Mouse (Mus musculus) forebrain, embryonic 14.5 days (tissue): Measurements from ENCODE around the gene Eif5b. TPM values are rescaled to one million over a fixed set of nuclear protein-coding genes. Genes with fewer than 3 reads are reported as not detected.
"Not testable (repeated sequence)": the region's sequence is repeated elsewhere in the genome, so short reads cannot be mapped to it uniquely, and the experiment has no call there.

Experiments used
- ATAC-seq: fragments of 200-750 bp; cut with Nextera tagmentation; 2 replicates; pipeline ENCODE4 v1.8.0; 2017; ENCODE audit warnings: mild to moderate bottlenecking, moderate library complexity
- DNase-seq: peaks from one replicate; pipeline ENCODE4 v3.0.0-alpha.2; 2015; ENCODE audit warnings: low spot score
- H3K27ac ChIP-seq: fragments of 300-500 bp; sonication (generic); 2 replicates; pipeline ENCODE4 v1.5.1; 2014; ENCODE audit warnings: low read depth, mild to moderate bottlenecking, control low read depth, low read length, moderate library complexity
- H3K27me3 ChIP-seq: fragments of 300-500 bp; sonication (generic); replicated peaks from 2 replicates; pipeline ENCODE4 v1.6.1; 2014; ENCODE audit warnings: low read length, control low read depth, mixed read lengths; ENCODE audit not compliant: control insufficient read depth, insufficient read depth
- H3K36me3 ChIP-seq: fragments of 300-500 bp; sonication (generic); 2 replicates; pipeline ENCODE4 v1.6.1; 2014; ENCODE audit warnings: low read length, control low read depth; ENCODE audit not compliant: control insufficient read depth, insufficient read depth
- H3K4me1 ChIP-seq: fragments of 300-500 bp; sonication (generic); 2 replicates; pipeline ENCODE4 v1.6.1; 2014; ENCODE audit warnings: antibody characterized with exemption, low read length, control low read depth; ENCODE audit not compliant: control insufficient read depth, insufficient read depth
- H3K4me2 ChIP-seq: fragments of 300-500 bp; sonication (generic); 2 replicates; pipeline ENCODE4 v1.6.1; 2014; ENCODE audit warnings: mild to moderate bottlenecking, control low read depth, low read length
- H3K4me3 ChIP-seq: fragments of 300-500 bp; sonication (generic); 2 replicates; pipeline ENCODE4 v1.5.1; 2014; ENCODE audit warnings: low read depth, low read length, control low read depth
- H3K9ac ChIP-seq: fragments of 300-500 bp; sonication (generic); 2 replicates; pipeline ENCODE4 v1.6.1; 2014; ENCODE audit warnings: mild to moderate bottlenecking, low read length, control low read depth, moderate library complexity
- H3K9me3 ChIP-seq: fragments of 300-500 bp; sonication (generic); replicated peaks from 2 replicates; pipeline ENCODE4 v1.6.1; 2016; ENCODE audit warnings: low read length, control low read depth, mixed read lengths; ENCODE audit not compliant: control insufficient read depth
- WGBS: fragments of 180-500 bp; shearing (Covaris S2); extraction: QIAGEN DNeasy Blood & Tissue Kit; methylation state at CpG from one replicate; pipeline ENCODE4 v1.1.7; 2014; 5-methylcytosine and 5-hydroxymethylcytosine counted together
- polyA plus RNA-seq: library from polyadenylated mRNA; unstranded; fragments of >200 nt; fragmentation: Nextera tagmentation; extraction: Ambion mirVana; gene quantifications from 2 replicates; pipeline ENCODE4 v1.2.1, GENCODE M21; 2014

Eif5b gene
- polyA plus RNA-seq, 1 experiment from 2014 or later: 17.3 TPM

DNA sequence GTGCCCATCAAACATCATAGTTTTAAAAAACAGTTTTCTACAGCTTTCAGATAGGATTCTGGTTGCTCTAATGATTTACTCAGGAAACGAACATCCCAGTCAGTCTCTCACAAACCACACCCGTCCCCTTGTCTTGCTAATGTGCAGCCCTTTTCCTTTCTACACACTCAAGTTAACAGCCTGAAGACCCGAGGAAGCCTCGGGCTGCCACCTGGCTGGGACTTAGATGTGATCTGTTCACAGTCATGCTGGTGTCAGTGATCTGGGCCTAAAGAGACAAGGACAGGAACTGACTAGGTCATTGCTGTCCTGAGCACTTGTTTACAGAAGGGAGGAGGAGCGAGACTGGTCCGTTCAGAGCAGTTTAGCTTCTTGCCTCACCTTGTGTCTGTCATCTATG lies 60.6 kb downstream of the Eif5b start:
- DNase-seq (no peak), ATAC-seq (no peak)
- H3K36me3 ChIP-seq: peaks cover 73% of the 10 kb centered on the region
- 87% methylated on average over 6 of the region's 6 CpGs for WGBS
- no peak overlapping the region for H3K4me2 ChIP-seq
- H3K4me3 ChIP-seq: no peak overlapping the region
- no peak overlapping the region for H3K27ac ChIP-seq
- H3K9me3 ChIP-seq: no peaks in the 10 kb centered on the region
- no peaks in the 10 kb centered on the region for H3K4me1 ChIP-seq
- no peaks in the 10 kb centered on the region for H3K27me3 ChIP-seq
- H3K9ac ChIP-seq: no peak overlapping the region

DNA sequence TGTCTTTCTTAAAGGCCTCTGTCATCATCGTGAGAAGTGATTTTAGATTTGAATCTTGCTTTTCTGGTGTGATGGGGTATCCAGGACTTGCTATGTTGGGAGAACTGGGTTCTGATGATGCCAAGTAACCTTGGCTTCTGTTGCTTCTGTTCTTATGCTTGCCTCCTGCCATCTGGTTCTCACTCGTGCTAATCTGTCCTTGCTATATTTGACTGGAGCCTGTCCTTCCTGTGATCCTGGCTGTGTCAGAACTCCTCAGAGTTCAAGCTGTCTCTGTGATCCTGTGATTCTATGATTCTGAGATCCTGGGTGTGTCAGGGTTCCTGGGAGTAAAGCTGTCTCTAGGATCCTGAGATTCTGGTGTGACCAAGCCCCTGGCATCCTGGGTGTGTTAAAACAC lies 64.3 kb downstream of the Eif5b start:
- H3K36me3 ChIP-seq: peaks cover 67% of the 10 kb centered on the region
- H3K4me3 ChIP-seq, H3K4me1 ChIP-seq, H3K9ac ChIP-seq, H3K9me3 ChIP-seq, DNase-seq, ATAC-seq, H3K27me3 ChIP-seq, H3K27ac ChIP-seq, H3K4me2 ChIP-seq: not testable (repeated sequence)
- 91% methylated on average over 2 of the region's 2 CpGs for WGBS

DNA sequence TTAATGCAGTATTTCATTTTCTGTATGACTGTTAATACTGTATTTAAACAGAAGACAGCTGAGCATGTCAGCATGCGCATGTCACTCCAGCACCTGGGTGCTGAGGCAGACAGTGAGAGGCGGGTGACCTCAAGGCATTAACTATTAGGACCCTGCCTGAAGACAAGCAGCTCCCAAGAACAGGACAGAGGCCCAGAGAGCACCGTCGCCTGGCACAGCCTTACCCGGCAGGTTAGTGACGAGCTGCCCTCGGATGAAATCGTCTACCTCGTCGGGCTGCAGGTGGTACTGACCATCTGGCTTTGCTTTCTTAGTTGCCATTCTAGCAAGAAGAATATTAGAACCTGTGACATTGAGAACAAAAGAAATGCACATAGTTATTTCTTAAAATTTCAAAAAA lies 69.5 kb downstream of the Eif5b start:
- Histone ChIP-seq H3K4me3 (no peak overlapping the region), H3K36me3 (peaks cover 73% of the 10 kb centered on the region), H3K4me2 (no peak overlapping the region), H3K9me3 (no peaks in the 10 kb centered on the region), H3K9ac (no peak overlapping the region), H3K27me3 (no peaks in the 10 kb centered on the region), H3K27ac (no peak overlapping the region), H3K4me1 (no peaks in the 10 kb centered on the region)
- ATAC-seq (no peak), DNase-seq (no peak)
- 96% methylated on average over 10 of the region's 10 CpGs for WGBS

GRCm38 (mm10) chr1:38071326-38071725 lies 73.5 kb downstream of the Eif5b start:
- DNase-seq (no peak), ATAC-seq (no peak)
- peaks cover 70% of the 10 kb centered on the region for H3K36me3 ChIP-seq
- H3K4me2 ChIP-seq: no peak overlapping the region
- no peak overlapping the region for H3K27ac ChIP-seq
- H3K9ac ChIP-seq: no peak overlapping the region
- H3K4me3 ChIP-seq: no peak overlapping the region
- H3K9me3 ChIP-seq: no peaks in the 10 kb centered on the region
- 84% methylated on average over 8 of the region's 8 CpGs for WGBS
- H3K4me1 ChIP-seq: no peaks in the 10 kb centered on the region
- no peaks in the 10 kb centered on the region for H3K27me3 ChIP-seq

DNA sequence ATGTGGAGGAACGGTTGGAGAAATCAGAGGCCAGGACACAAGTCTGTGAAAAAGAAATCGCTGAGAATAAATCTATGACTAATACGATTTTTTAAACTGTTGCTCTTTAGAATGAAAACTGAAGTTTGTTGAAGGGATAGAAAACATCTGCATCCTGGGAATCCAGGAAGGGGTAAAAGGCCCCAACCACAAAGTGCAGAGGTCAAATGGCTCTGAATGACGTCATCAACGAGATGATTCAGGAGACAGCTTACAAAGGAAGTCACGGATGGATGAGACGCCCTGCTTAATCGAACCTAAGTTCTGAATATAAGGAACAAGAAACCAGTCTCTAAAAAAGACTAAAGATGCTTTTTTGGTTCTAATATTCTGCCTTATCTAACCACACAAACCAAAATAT lies 83.5 kb downstream of the Eif5b start:
- H3K4me3 ChIP-seq: no peak overlapping the region
- no peaks in the 10 kb centered on the region for H3K27me3 ChIP-seq
- H3K27ac ChIP-seq: no peak overlapping the region
- 85% methylated on average over 8 of the region's 8 CpGs for WGBS
- no peak overlapping the region for H3K4me2 ChIP-seq
- no peaks in the 10 kb centered on the region for H3K4me1 ChIP-seq
- no peak for DNase-seq
- H3K9me3 ChIP-seq: no peaks in the 10 kb centered on the region
- H3K36me3 ChIP-seq: peaks cover 40% of the 10 kb centered on the region
- H3K9ac ChIP-seq: no peak overlapping the region
- no peak for ATAC-seq

GRCm38 (mm10) chr1:38103214-38103613 lies 105.4 kb downstream of the Eif5b start:
- no peak for ATAC-seq
- Histone ChIP-seq H3K4me1 (no peaks in the 10 kb centered on the region), H3K9me3 (no peaks in the 10 kb centered on the region), H3K9ac (no peak overlapping the region), H3K27me3 (no peaks in the 10 kb centered on the region), H3K4me3 (no peak overlapping the region), H3K36me3 (peaks cover 18% of the 10 kb centered on the region; the same call in 1 of the 2 replicates), H3K27ac (no peak overlapping the region), H3K4me2 (no peak overlapping the region)
- 89% methylated on average over 1 of the region's 1 CpGs for WGBS
- DNase-seq: no peak

DNA sequence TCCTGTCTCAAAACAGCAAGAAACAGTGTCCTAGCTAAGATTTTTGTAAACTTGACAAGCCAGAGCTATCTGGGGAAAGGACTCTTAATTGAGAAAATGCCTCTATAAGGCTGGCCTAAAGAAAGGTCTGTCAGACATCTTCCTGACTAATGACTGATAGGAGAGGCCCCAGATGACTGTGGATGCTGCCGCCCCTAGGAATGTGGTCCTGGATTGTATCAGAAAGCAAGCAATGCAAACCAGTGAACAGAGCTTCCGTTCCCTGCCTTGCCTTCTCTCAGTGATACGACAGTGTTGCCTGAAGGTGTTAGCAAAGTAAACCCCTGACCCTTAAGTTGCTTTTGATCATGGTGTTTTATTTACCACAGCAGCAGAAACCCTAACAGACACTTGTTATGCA lies 106.0 kb downstream of the Eif5b start:
- Histone ChIP-seq H3K4me1 (no peaks in the 10 kb centered on the region), H3K27ac (no peak overlapping the region), H3K27me3 (no peaks in the 10 kb centered on the region), H3K9ac (no peak overlapping the region), H3K36me3 (0 out of 2 replicates have a peak, but pooled peaks cover 14% of the 10 kb centered on the region), H3K4me3 (no peak overlapping the region), H3K4me2 (no peak overlapping the region), H3K9me3 (no peaks in the 10 kb centered on the region)
- ATAC-seq: no peak
- 92% methylated on average over 3 of the region's 3 CpGs for WGBS
- no peak for DNase-seq

Other genes starting within 250 kb of the Eif5b start
- 13.8 and 16.9 TPM in 2 replicates for gene Tsga10, start 131.6 kb upstream of the Eif5b start, polyA plus RNA-seq
- gene Lipt1, start 126.3 kb upstream of the Eif5b start, polyA plus RNA-seq: 8.8 and 9.0 TPM in 2 replicates
- 15.3 and 17.4 TPM in 2 replicates for gene Mitd1, start 107.6 kb upstream of the Eif5b start, polyA plus RNA-seq
- 256 and 324 TPM in 2 replicates for gene Mrpl30, start 107.5 kb upstream of the Eif5b start, polyA plus RNA-seq
- not detected in 2 replicates for gene Lyg2, start 81.5 kb upstream of the Eif5b start, polyA plus RNA-seq
- gene Lyg1, start 40.3 kb upstream of the Eif5b start, polyA plus RNA-seq: not detected in 2 replicates
- 154 and 162 TPM in 2 replicates for gene Txndc9, start 117 bp upstream of the Eif5b start, polyA plus RNA-seq
- 23.4 and 28.9 TPM in 2 replicates for gene Rev1, start 131.8 kb downstream of the Eif5b start, polyA plus RNA-seq